Mouse (Mus musculus) small intestine, adult 2 months (tissue): ENCODE data around the gene Trim11.

Experiments used
- CTCF ChIP-seq: fragments of 200-500 bp; IDR thresholded peaks from 2 replicates; pipeline ENCODE4 v1.5.1; 2012; ENCODE audit warnings: low read depth, mild to moderate bottlenecking, control low read depth, inconsistent platforms, low read length, moderate library complexity, mixed read lengths; ENCODE audit not compliant: insufficient replicate concordance, insufficient read length; ENCODE audit errors: extremely low read depth
- POLR2A ChIP-seq: fragments of 200-500 bp; IDR thresholded peaks from 2 replicates; pipeline ENCODE4 v1.6.1; 2012; ENCODE audit warnings: low read depth, mild to moderate bottlenecking, control low read depth, inconsistent platforms, low read length, moderate library complexity

DNA sequence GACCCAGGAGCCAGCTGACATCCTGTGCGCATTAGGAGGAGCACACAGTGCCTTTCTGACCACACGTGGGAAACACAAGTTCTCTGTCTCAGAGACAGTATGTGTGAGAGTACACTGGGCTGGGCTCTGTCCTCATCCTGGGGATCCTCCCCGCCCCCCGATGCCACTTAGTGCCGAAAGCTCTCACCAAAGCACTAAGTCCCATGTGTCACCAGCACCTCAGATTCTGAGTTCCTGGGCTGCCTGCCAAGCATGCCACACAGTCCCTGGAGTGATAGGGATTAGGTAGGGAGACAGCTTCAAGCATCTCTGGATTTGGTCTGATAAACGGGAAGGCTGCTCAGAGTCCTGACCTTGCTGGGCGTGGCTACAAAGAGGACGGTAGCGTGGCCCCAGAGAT, 12.9 kb downstream of the Trim11 start:
- no peak for TF ChIP-seq POLR2A
- no peak for TF ChIP-seq CTCF
